Mouse (Mus musculus): ENCODE measurements around the gene Churc1. TPM values are rescaled to one million over a fixed set of nuclear protein-coding genes. Genes with fewer than 3 reads are reported as not detected.

The Churc1 gene
- polyA plus RNA-seq (2021; fragmentation: Nextera tagmentation): 246 and 305 TPM in 2 replicates
- long read RNA-seq, experiment 1, transcript Churc1-201 (4 exons, 676 nt): major isoform, 15 of 24 reads
- long read RNA-seq, experiment 1, partial matches to known transcripts: 3 of 24 reads
- long read RNA-seq, experiment 1, other reads (novel, unspliced or antisense): 5 of 24 reads
- long read RNA-seq, experiment 2, transcript Churc1-201 (4 exons, 676 nt): major isoform, 131 of 151 reads
- long read RNA-seq, experiment 2, transcript Churc1-203 (3 exons, 462 nt): minor isoform, 12 of 151 reads
- long read RNA-seq, experiment 2, partial matches to known transcripts: 3 of 151 reads
- long read RNA-seq, experiment 2, other reads (novel, unspliced or antisense): 1 of 151 reads

GRCm38 (mm10) chr12:76765354-76765851 lies at the start of gene Churc1, which contains the start of gene Fntb:
Gene Churc1 (plus strand): TSS chr12:76765538.
Gene Fntb (plus strand): TSS chr12:76765589.

GRCm38 (mm10) chr12:76795350-76795749 lies 30.0 kb downstream of the Churc1 start, which contains the start of gene Gpx2:
Gene Gpx2 (minus strand): TSS chr12:76795554.

GRCm38 (mm10) chr12:76822651-76823041 lies 57.3 kb downstream of the Churc1 start, which contains the start of gene Rab15:
Gene Rab15 (minus strand): TSS chr12:76822908.

Other genes starting within 250 kb of the Churc1 start
- gene Plekhg3, start 234.6 kb upstream of the Churc1 start, polyA plus RNA-seq (2021; fragmentation: Nextera tagmentation): 2.5 and 3.4 TPM in 2 replicates
- 7.7 and 8.5 TPM in 2 replicates for gene Sptb, start 55.0 kb upstream of the Churc1 start, polyA plus RNA-seq (2021; fragmentation: Nextera tagmentation)
- 12.9 and 19.0 TPM in 2 replicates for gene Fntb, start 51 bp downstream of the Churc1 start, polyA plus RNA-seq (2021; fragmentation: Nextera tagmentation)
- not detected in 2 replicates for gene Gpx2, start 30.0 kb downstream of the Churc1 start, polyA plus RNA-seq (2021; fragmentation: Nextera tagmentation)
- gene Rab15, start 57.4 kb downstream of the Churc1 start, polyA plus RNA-seq (2021; fragmentation: Nextera tagmentation): 105 and 154 TPM in 2 replicates
- gene Max, start 196.7 kb downstream of the Churc1 start, polyA plus RNA-seq (2021; fragmentation: Nextera tagmentation): 37.8 and 42.1 TPM in 2 replicates